Mouse (Mus musculus) midbrain, embryonic 12.5 days (tissue): ENCODE data around the gene Prr3. TPM values are rescaled to one million over a fixed set of nuclear protein-coding genes. Genes with fewer than 3 reads are reported as not detected.

Source experiments
- ATAC-seq: fragments of 200-750 bp; cut with Nextera tagmentation; 2 replicates; pipeline ENCODE4 v1.8.0; 2017; ENCODE audit warnings: low read depth, moderate TSS enrichment, moderate library complexity; ENCODE audit not compliant: low FRiP score
- H3K27ac ChIP-seq: fragments of 300-500 bp; sonication (generic); replicated peaks from 2 replicates; pipeline ENCODE4 v1.5.1; 2016; ENCODE audit warnings: mild to moderate bottlenecking
- H3K27me3 ChIP-seq: fragments of 300-500 bp; sonication (generic); 2 replicates; pipeline ENCODE4 v1.6.1; 2016; ENCODE audit warnings: mild to moderate bottlenecking
- H3K36me3 ChIP-seq: fragments of 300-500 bp; sonication (generic); 2 replicates; pipeline ENCODE4 v1.6.1; 2016
- H3K4me1 ChIP-seq: fragments of 300-500 bp; sonication (generic); 2 replicates; pipeline ENCODE4 v1.6.1; 2016
- H3K4me2 ChIP-seq: fragments of 300-500 bp; sonication (generic); replicated peaks from 2 replicates; pipeline ENCODE4 v1.6.1; 2016; ENCODE audit warnings: mild to moderate bottlenecking, moderate library complexity
- H3K4me3 ChIP-seq: fragments of 300-500 bp; sonication (generic); 2 replicates; pipeline ENCODE4 v1.5.1; 2016; ENCODE audit warnings: mild to moderate bottlenecking
- H3K9ac ChIP-seq: fragments of 300-500 bp; sonication (generic); replicated peaks from 2 replicates; pipeline ENCODE4 v1.6.1; 2016; ENCODE audit warnings: mild to moderate bottlenecking, moderate library complexity
- H3K9me3 ChIP-seq: fragments of 300-500 bp; sonication (generic); 2 replicates; pipeline ENCODE4 v1.6.1; 2016; ENCODE audit warnings: mild to moderate bottlenecking
- WGBS: fragments of 180-500 bp; shearing (Covaris S2); methylation state at CpG from one replicate; pipeline ENCODE4 v1.1.7; 2016; 5-methylcytosine and 5-hydroxymethylcytosine counted together
- polyA plus RNA-seq: library from polyadenylated mRNA; unstranded; fragments of >200 nt; fragmentation: Nextera tagmentation; extraction: Ambion mirVana; gene quantifications from 2 replicates; pipeline ENCODE4 v1.2.1, GENCODE M21; 2016

Prr3 gene
- polyA plus RNA-seq, 1 experiment from 2014 or later = 49.2 TPM

GRCm38 (mm10) chr17:35997713-35998510 is 17.9 kb upstream of the Prr3 start:
- 56% methylated on average over 12 of the region's 12 CpGs for WGBS
- H3K4me1 ChIP-seq = peaks cover 24% of the 10 kb centered on the region

GRCm38 (mm10) chr17:35996949-35997348 is 16.9 kb upstream of the Prr3 start:
- H3K4me3 ChIP-seq = no peak overlapping the region
- H3K9ac ChIP-seq = no peak overlapping the region
- no peaks in the 10 kb centered on the region for H3K27me3 ChIP-seq
- H3K4me1 ChIP-seq = peaks cover 24% of the 10 kb centered on the region
- no peaks in the 10 kb centered on the region for H3K9me3 ChIP-seq
- ATAC-seq = peak; percentile 71
- no peaks in the 10 kb centered on the region for H3K36me3 ChIP-seq
- H3K27ac ChIP-seq = no peak overlapping the region
- no peak overlapping the region for H3K4me2 ChIP-seq
- WGBS = 2% methylated on average over 11 of the region's 11 CpGs

More at GRCm38 (mm10) chr17:35997713-35998510, 17.9 kb upstream of the Prr3 start:
- ATAC-seq = no peak
- no peak overlapping the region for H3K4me2 ChIP-seq
- H3K27me3 ChIP-seq = no peaks in the 10 kb centered on the region
- no peaks in the 10 kb centered on the region for H3K36me3 ChIP-seq
- H3K9me3 ChIP-seq = no peaks in the 10 kb centered on the region
- H3K4me3 ChIP-seq = no peak overlapping the region
- no peak overlapping the region for H3K27ac ChIP-seq
- no peak overlapping the region for H3K9ac ChIP-seq

- no peak for ATAC-seq
- no peaks in the 10 kb centered on the region for H3K9me3 ChIP-seq
- H3K4me3 ChIP-seq = peak overlapping the region; percentile 66
- H3K27ac ChIP-seq = peak overlapping the region; percentile 70; the same call in 1 of the 2 replicates
- H3K4me1 ChIP-seq = peaks cover 24% of the 10 kb centered on the region
- H3K9ac ChIP-seq = peak overlapping the region; percentile 69
- no peaks in the 10 kb centered on the region; the same call in 1 of the 2 replicates for H3K36me3 ChIP-seq
- no peaks in the 10 kb centered on the region for H3K27me3 ChIP-seq
- H3K4me2 ChIP-seq = peak overlapping the region; percentile 56
- 1% methylated on average over 14 of the region's 14 CpGs for WGBS
These were observed 14.8 kb upstream of the Prr3 start for GRCm38 (mm10) chr17:35994879-35995240.

- no peaks in the 10 kb centered on the region for H3K9me3 ChIP-seq
- H3K27me3 ChIP-seq = no peaks in the 10 kb centered on the region
- H3K4me2 ChIP-seq = peak overlapping the region; percentile 56
- peak overlapping the region; percentile 70 for H3K27ac ChIP-seq
- peak overlapping the region; percentile 69 for H3K9ac ChIP-seq
- ATAC-seq = peak; percentile 62
- peaks cover 4% of the 10 kb centered on the region; the same call in 1 of the 2 replicates for H3K36me3 ChIP-seq
- 4% methylated on average over 31 of the region's 31 CpGs for WGBS
- H3K4me3 ChIP-seq = peak overlapping the region; percentile 66
- peaks cover 24% of the 10 kb centered on the region for H3K4me1 ChIP-seq
These were observed 14.3 kb upstream of the Prr3 start for GRCm38 (mm10) chr17:35994175-35994878.

- WGBS = 9% methylated on average over 17 of the region's 17 CpGs
- ATAC-seq = peak; percentile 75
- no peak overlapping the region for H3K9ac ChIP-seq
- H3K27me3 ChIP-seq = no peaks in the 10 kb centered on the region
- peak overlapping the region; percentile 66; the same call in 1 of the 2 replicates for H3K4me3 ChIP-seq
- peaks cover 24% of the 10 kb centered on the region for H3K4me1 ChIP-seq
- H3K4me2 ChIP-seq = peak overlapping the region; percentile 56
- H3K36me3 ChIP-seq = peaks cover 10% of the 10 kb centered on the region
- H3K27ac ChIP-seq = no peak overlapping the region
- H3K9me3 ChIP-seq = no peaks in the 10 kb centered on the region
These were observed 13.6 kb upstream of the Prr3 start for GRCm38 (mm10) chr17:35993675-35994074.

GRCm38 (mm10) chr17:35991781-35992180 is 11.7 kb upstream of the Prr3 start:
- WGBS = 56% methylated on average over 10 of the region's 10 CpGs
- Histone ChIP-seq H3K27ac (no peak overlapping the region), H3K27me3 (no peaks in the 10 kb centered on the region), H3K4me1 (peaks cover 15% of the 10 kb centered on the region), H3K9me3 (no peaks in the 10 kb centered on the region), H3K4me2 (no peak overlapping the region), H3K36me3 (peaks cover 29% of the 10 kb centered on the region), H3K9ac (no peak overlapping the region), H3K4me3 (no peak overlapping the region)
- no peak for ATAC-seq

- Histone ChIP-seq H3K4me1 (peaks cover 21% of the 10 kb centered on the region), H3K9me3 (no peaks in the 10 kb centered on the region), H3K36me3 (peaks cover 43% of the 10 kb centered on the region), H3K27ac (no peak overlapping the region), H3K4me3 (no peak overlapping the region), H3K4me2 (no peak overlapping the region), H3K9ac (0 out of 2 replicates have a peak overlapping the region, but pooled peaks have one; percentile 6), H3K27me3 (no peaks in the 10 kb centered on the region)
- WGBS = 89% methylated on average over 9 of the region's 9 CpGs
- no peak for ATAC-seq
These were observed 1.7 kb upstream of the Prr3 start for GRCm38 (mm10) chr17:35981776-35982175.

- Histone ChIP-seq H3K4me3 (peak overlapping the region; percentile 94), H3K27ac (peak overlapping the region; percentile 94), H3K36me3 (peaks cover 41% of the 10 kb centered on the region), H3K27me3 (no peaks in the 10 kb centered on the region), H3K9ac (peak overlapping the region; percentile 74), H3K4me1 (peaks cover 21% of the 10 kb centered on the region), H3K9me3 (no peaks in the 10 kb centered on the region), H3K4me2 (peak overlapping the region; percentile 84)
- ATAC-seq = peak; percentile 47
- WGBS = under 1% methylated on average over 27 of the region's 29 CpGs
These were observed 323 bp upstream of the Prr3 start for GRCm38 (mm10) chr17:35980363-35980754.

GRCm38 (mm10) chr17:35978811-35979400 is 1.1 kb downstream of the Prr3 start:
- H3K4me1 ChIP-seq = peaks cover 21% of the 10 kb centered on the region
- H3K9me3 ChIP-seq = no peaks in the 10 kb centered on the region
- H3K27ac ChIP-seq = peak overlapping the region; percentile 94
- peaks cover 41% of the 10 kb centered on the region for H3K36me3 ChIP-seq
- H3K4me2 ChIP-seq = peak overlapping the region; percentile 84
- no peaks in the 10 kb centered on the region for H3K27me3 ChIP-seq
- peak; percentile 86 for ATAC-seq
- H3K9ac ChIP-seq = peak overlapping the region; percentile 74
- H3K4me3 ChIP-seq = peak overlapping the region; percentile 94
- whole genome bisulfite sequencing = under 1% methylated on average over 41 of the region's 41 CpGs

GRCm38 (mm10) chr17:35972131-35972530 is 7.9 kb downstream of the Prr3 start:
- no peak overlapping the region for H3K9ac ChIP-seq
- ATAC-seq = no peak
- 78% methylated on average over 1 of the region's 1 CpGs for WGBS

GRCm38 (mm10) chr17:35969418-35970389 is 10.3 kb downstream of the Prr3 start, which contains the start of gene Abcf1:
Gene Abcf1 (minus strand): TSS chr17:35969761.
- Histone ChIP-seq H3K9ac (peak within 1 kb of the TSS; percentile 82), H3K9me3 (no peaks in the 10 kb centered on the region), H3K4me2 (peak within 1 kb of the TSS; percentile 75), H3K27me3 (no peaks in the 10 kb centered on the region), H3K36me3 (peaks cover 33% of the 10 kb centered on the region), H3K4me3 (peak within 1 kb of the TSS; percentile 86), H3K27ac (peak within 1 kb of the TSS; percentile 60), H3K4me1 (peaks cover 16% of the 10 kb centered on the region)
- peak; percentile 98 for ATAC-seq
- WGBS = under 1% methylated on average over 68 of the region's 68 CpGs

More at GRCm38 (mm10) chr17:35972131-35972530, 7.9 kb downstream of the Prr3 start:
- Histone ChIP-seq H3K27me3 (no peaks in the 10 kb centered on the region), H3K9me3 (no peaks in the 10 kb centered on the region), H3K27ac (no peak overlapping the region), H3K4me3 (no peak overlapping the region), H3K4me2 (no peak overlapping the region), H3K36me3 (peaks cover 30% of the 10 kb centered on the region), H3K4me1 (peaks cover 16% of the 10 kb centered on the region)
